Mouse (Mus musculus) MN1 (cell line): Measurements from ENCODE around the gene Reg2.
"Not testable (repeated sequence)": the region's sequence is repeated elsewhere in the genome, so short reads cannot be mapped to it uniquely, and the experiment has no call there.

Source experiments
- DNase-seq: peaks from one replicate; pipeline ENCODE4 v3.0.0-alpha.2; 2016; ENCODE audit warnings: low spot score

Gene Reg2

DNA sequence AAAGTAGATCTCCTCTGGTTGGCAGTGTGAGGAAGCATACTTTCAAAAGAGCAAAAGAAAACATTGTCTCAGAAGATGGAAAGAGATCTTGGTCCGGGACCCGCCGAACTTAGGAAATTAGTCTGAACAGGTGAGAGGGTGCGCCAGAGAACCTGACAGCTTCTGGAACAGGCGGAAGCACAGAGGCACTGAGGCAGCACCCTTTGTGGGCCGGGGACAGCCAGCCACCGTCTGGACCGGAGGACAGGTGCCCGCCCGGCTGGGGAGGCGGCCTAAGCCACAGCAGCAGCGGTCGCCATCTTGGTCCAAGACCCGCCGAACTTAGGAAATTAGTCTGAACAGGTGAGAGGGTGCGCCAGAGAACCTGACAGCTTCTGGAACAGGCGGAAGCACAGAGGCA lies at the start of gene Reg2:
Gene Reg2 (plus strand): TSS at position 301 of the 400 bp plus-strand sequence.
- not testable (repeated sequence) for DNase-seq

DNA sequence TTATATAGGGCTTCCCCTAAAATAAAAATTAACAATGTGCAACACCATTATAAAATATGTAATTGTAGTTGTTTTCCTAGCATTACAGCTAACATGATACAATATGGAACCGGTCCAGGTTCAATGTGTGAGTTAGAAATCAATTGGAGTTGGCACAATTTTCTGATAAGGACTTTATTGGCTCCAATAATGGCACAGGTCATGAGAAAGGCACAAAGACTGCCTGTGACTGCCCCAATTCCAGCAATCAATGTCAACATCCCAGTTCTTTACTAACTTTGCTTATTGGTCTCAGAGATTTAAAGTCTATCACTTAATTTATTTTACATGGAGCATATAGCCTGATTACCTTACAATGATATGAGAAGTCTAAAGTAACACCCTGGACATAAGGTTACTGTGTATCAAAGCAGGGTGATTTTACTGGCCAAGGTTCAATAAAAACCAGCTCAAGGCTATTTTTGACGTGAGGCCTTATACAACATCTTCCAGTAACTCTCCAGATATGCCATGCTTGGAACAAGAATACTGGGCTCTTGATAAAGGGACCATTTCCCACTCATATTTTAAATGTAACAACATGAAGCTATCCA lies 33.4 kb upstream of the Reg2 start:
- no peak for DNase-seq

DNA sequence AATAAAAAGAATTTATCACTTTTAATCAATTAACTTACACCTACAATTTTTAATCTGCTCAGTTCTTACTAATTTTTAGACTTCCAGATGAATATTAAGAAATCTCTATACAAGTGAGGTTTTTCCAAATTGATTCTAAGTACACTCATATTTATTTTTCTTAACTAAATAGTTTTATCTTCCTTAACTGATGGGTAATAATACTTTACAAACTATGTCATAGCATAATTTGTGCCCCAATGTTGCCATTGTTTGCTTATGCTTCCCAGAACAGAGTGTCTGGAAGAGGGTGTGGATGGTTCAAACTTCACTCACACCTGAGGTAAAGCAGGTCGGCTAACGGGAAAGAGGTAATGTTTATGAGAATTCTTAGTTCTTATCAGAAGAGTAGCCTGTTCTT lies 25.1 kb upstream of the Reg2 start, which contains the start of gene Reg3b:
Gene Reg3b (plus strand): TSS at position 301 of the 400 bp plus-strand sequence.
- DNase-seq, result no peak

DNA sequence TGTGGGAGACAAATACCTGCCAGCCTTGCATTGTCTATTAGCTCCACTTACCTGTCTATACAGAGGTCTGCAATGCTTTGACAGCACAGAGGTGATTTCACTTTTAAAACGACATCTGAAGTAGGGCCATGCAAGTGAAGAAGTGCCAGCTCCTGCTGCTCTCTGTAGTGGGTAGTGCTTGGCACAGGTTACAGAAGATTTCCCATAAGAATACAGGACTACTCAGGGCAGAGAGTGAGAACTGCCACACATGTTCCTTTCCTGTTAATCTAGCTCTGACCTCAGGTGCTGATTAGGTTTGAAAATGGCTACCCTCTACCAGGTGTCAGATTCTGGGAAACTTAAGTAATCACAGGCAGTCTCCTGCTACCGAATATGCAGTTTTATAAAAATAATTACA lies 16.7 kb upstream of the Reg2 start, which contains the start of gene Reg3d:
Gene Reg3d (minus strand): TSS at position 101 of the 400 bp plus-strand sequence.
- DNase-seq, result no peak

DNA sequence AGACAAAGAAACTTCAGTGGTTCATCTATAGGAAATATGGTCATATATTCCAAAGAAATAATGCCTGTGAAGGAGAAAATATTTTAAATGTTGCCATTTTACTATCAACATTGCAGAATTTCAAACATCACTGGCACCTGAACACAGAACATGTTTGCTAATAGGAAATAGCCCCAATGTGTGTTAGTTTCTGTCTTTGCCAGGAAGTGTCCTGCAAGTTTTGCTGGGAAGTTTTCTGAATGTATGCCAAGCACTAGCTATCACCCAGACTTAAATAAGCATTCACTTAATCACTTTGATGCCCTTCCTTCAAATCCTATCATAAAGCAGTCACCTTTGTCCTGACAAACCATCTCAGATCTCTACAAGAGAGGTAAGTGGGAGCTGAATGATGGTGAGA lies 15.0 kb upstream of the Reg2 start, which contains the start of gene Reg3a:
Gene Reg3a (plus strand): TSS at position 301 of the 400 bp plus-strand sequence.
- DNase-seq, result no peak

DNA sequence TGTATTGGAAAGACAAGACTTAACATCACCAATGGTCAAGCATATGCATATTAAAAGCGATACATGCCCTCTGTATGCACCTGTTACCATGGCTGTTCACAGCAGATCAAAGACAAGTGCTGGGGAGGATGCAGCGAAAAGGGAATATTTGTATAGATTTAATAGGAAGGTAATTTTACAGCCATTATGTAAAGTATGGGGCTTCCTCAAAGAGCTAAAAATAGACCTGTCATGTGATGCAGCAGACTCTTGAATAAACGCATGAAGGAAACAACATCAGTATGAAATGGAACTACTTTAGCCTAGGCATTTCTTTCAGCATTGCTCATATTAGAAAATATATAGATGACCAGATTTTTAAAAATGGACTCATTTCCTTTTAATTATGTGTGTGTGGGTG lies 9.8 kb upstream of the Reg2 start:
- DNase-seq, result no peak

DNA sequence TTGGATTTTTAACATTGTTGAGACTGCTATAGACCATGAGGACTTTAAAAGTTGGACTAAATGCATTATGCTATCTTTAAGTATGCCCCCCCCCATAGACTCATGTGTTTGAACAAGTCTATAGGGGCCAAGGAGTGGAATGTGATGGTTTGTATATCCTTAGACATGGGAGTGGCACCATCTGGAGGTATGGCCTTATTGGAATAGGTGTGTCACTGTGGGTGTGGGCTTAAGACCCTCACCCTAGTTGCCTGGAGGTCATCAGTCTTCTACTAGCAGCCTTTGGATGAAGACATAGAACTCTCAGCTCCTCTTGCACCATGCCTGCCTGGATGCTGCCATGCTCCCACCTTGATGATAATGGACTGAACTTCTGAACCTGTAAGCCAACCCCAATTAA lies 27.0 kb downstream of the Reg2 start, which contains the start of gene Reg1:
Gene Reg1 (plus strand): TSS at position 301 of the 400 bp plus-strand sequence.
- DNase-seq, result not testable (repeated sequence)

DNA sequence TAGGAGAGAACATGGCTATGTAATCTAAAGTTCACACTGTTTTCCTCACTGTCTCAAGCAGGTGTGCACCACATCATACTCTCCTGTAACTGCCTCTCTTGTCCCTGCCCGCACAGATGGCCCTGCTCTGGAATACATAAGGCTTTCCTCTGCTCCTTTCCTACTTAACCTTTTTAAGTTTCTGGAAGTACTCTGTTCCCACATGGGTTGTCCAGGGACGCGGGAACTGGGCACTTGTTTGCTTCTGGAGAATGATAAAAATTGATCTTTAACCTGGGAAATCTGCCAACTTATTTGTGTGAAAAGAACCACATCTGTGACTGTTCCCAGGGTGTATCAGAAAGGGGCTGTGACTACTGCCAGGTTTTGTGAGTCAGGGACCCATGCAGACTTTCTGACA lies 30.1 kb downstream of the Reg2 start:
- no peak for DNase-seq

DNA sequence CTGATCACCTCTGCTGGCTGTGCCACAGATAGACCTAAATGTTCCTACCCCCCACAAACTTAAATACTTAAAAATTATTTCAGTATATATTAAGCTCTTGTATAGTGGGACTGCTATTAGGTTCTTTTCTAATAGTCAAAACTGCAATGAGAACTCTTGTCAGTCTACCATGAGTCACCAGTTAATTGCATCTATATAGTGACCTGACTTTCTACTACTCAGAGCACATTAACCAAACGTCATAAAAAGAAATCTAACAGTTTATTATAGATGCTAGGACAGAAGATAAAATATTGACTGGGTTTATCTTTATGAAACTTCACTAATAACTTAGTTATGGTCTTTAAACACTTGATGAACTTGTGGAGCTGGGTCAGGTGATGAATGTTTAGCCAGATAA lies 51.8 kb downstream of the Reg2 start:
- no peak for DNase-seq

DNA sequence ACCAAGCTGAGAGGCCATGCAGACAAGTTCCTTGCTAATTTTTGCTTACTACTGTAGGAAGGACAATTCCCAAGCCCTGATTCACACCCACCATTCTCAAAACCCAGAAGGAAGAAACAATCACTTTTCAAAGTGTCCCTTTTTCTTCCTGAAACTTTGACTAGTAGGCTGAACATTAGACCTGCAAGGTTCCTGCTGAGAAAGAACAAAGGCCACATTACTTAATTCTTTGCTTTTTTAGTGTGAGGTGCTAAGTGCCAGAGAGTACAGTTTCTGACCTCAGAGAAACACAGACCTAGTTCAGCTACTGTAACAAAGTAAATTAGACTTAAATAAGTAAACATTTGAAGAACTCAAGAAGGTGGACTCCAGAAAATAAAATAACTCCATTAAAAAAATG lies 53.0 kb downstream of the Reg2 start:
- no peak for DNase-seq

DNA sequence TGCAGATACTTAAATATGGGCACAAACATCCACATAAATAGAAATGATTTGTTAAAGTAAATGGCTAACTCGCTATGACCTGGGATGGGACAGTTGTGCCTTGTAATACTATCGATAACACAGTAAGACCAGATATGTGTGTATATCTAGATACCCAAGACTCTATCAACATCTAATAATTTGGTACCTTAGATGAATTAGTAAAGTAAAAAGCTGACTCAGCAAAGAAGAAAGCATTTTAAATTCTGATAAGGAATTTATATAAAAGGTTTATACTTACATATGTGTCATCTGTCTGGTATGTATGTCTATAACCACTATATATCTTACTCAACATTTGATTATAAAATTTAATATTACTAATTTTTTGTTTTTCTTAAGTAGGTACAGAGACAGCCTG lies 57.4 kb downstream of the Reg2 start:
- no peak for DNase-seq
